Mouse (Mus musculus) myocyte (in vitro differentiated cells): ENCODE data around the gene Tmprss5. TPM values are rescaled to one million over a fixed set of nuclear protein-coding genes. Genes with fewer than 3 reads are reported as not detected.
A peak's percentile ranks its signal among the peaks of the same experiment; 100 is the strongest.

Experiments used
- H3K27me3 ChIP-seq: one replicate; pipeline ENCODE4 v1.6.1; 2011; ENCODE audit not compliant: control insufficient read depth, insufficient read depth, insufficient read length
- H3K36me3 ChIP-seq: one replicate; pipeline ENCODE4 v1.6.1; 2011; ENCODE audit not compliant: control insufficient read depth, insufficient read depth
- H3K4me2 ChIP-seq: one replicate; pipeline ENCODE4 v1.6.1; 2011; ENCODE audit warnings: low read depth, control low read depth
- H3K4me3 ChIP-seq: one replicate; pipeline ENCODE4 v1.5.1; 2011; ENCODE audit warnings: mild to moderate bottlenecking, control low read depth, moderate library complexity
- H3K79me2 ChIP-seq: one replicate; pipeline ENCODE4 v1.6.1; 2011; ENCODE audit not compliant: control insufficient read depth, insufficient read depth
- H3ac ChIP-seq: one replicate; pipeline ENCODE4 v1.6.1; 2011; ENCODE audit not compliant: control insufficient read depth, insufficient read length
- CEBPB ChIP-seq: IDR thresholded peaks from 2 replicates; pipeline ENCODE4 v1.6.1; 2011; ENCODE audit warnings: mild to moderate bottlenecking, moderate library complexity; ENCODE audit not compliant: poor library complexity, insufficient read depth, severe bottlenecking
- E2F4 ChIP-seq: IDR thresholded peaks from one replicate; pipeline ENCODE4 v1.6.1; 2011; ENCODE audit warnings: mild to moderate bottlenecking, control low read depth, moderate library complexity; ENCODE audit not compliant: insufficient read depth
- MAX ChIP-seq: IDR thresholded peaks from one replicate; pipeline ENCODE4 v1.6.1; 2011; ENCODE audit warnings: low read depth, mild to moderate bottlenecking, control low read depth
- MYOD1 ChIP-seq, 3 experiments: IDR thresholded peaks; one replicate each; pipeline ENCODE4 v1.6.1; 2011; ENCODE audit warnings: control low read depth in 2 of 3, low read depth in 2 of 3, mild to moderate bottlenecking in 2 of 3, moderate library complexity in 1 of 3; ENCODE audit not compliant: insufficient read length in 2 of 3, control insufficient read depth in 1 of 3
- MYOG ChIP-seq, 3 experiments: IDR thresholded peaks; one replicate each; pipeline ENCODE4 v1.6.1; 2011; ENCODE audit warnings: control low read depth in 2 of 3, low read depth in 2 of 3, mild to moderate bottlenecking in 2 of 3; ENCODE audit not compliant: insufficient read length in 2 of 3, control insufficient read depth in 1 of 3, insufficient read depth in 1 of 3
- POLR2A ChIP-seq: IDR thresholded peaks from one replicate; pipeline ENCODE4 v1.6.1; 2011; ENCODE audit warnings: low read depth, mild to moderate bottlenecking, control low read depth, moderate library complexity; ENCODE audit not compliant: insufficient read length
- POLR2AphosphoS2 ChIP-seq: IDR thresholded peaks from one replicate; pipeline ENCODE4 v1.6.1; 2011; ENCODE audit warnings: low read depth, control low read depth; ENCODE audit not compliant: insufficient read length
- REST ChIP-seq: IDR thresholded peaks from one replicate; pipeline ENCODE4 v1.6.1; 2011; ENCODE audit warnings: mild to moderate bottlenecking, control low read depth, moderate library complexity; ENCODE audit not compliant: insufficient read depth, insufficient read length
- SRF ChIP-seq: IDR thresholded peaks from one replicate; pipeline ENCODE4 v1.6.1; 2011; ENCODE audit warnings: low read depth; ENCODE audit not compliant: control insufficient read depth, insufficient read length
- TCF12 ChIP-seq: IDR thresholded peaks from one replicate; pipeline ENCODE4 v1.6.1; 2011; ENCODE audit warnings: mild to moderate bottlenecking, control low read depth; ENCODE audit not compliant: poor library complexity, insufficient read depth, severe bottlenecking
- TCF3 ChIP-seq: IDR thresholded peaks from one replicate; pipeline ENCODE4 v1.6.1; 2011; ENCODE audit warnings: low read depth, control low read depth; ENCODE audit not compliant: insufficient read length
- USF1 ChIP-seq: IDR thresholded peaks from one replicate; pipeline ENCODE4 v1.6.1; 2011; ENCODE audit warnings: low read depth, mild to moderate bottlenecking, control low read depth, moderate library complexity
- polyA plus RNA-seq: library from polyadenylated mRNA; unstranded; fragments of >200 nt; fragmentation: generic; extraction: Trizol; gene quantifications from one replicate; pipeline ENCODE4 v1.2.1, GENCODE M21; 2012; ENCODE audit warnings: missing spikeins

Tmprss5 gene
- polyA plus RNA-seq, 1 experiment = not detected

DNA sequence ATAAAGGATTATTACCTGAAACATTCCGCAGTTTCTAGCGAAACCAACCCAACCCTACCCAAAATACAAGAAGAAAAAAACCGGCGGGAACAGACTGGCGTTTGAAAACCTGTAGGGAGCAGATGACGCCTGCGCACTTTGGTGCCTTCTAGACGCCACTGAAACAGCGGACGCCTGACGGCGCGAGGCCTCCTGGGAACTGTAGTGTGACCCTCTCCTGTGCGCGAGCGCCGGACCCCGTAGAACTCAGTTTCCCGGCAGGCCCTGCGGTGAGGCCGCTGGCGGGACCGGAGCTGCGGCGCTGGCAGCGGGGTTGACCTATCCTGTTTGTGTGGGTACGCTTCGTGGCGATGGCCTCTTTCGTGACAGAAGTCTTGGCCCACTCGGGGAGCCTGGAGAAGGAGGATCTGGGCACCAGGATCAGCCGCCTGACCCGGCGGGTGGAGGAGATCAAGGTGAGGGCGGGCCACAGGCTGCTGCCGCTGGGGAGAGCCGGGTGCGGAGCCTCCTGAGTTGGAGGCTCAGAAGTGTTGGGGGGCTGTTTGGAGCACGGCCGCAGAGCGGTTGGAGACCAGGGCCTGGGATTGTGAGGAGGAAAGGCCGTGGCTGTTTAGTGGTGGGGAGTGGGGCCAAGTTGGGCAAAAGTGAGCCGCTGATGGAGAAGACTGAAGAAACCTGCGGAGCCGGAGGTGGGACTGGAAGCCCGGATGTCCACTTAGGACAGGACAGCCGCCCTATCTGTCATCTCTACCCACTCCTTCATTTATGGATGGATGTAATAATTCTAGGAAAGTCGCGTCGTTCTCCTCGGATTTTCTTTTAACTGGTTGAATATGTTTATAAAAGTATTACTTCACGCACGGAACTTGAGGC lies 25.5 kb upstream of the Tmprss5 start, which contains the start of gene Zw10:
Gene Zw10 (plus strand): TSS at position 281 of the 873 bp plus-strand sequence.
- TF ChIP-seq REST (no peak), E2F4 (peak; percentile 73), MYOG (IDR thresholded peaks at IDR 0.05; ENCODE audit: control insufficient read depth in 1 of 3, insufficient read depth in 1 of 3, insufficient read length in 2 of 3, low read depth in 2 of 3) (peak in 1 of 3 experiments; percentile 21), POLR2AphosphoS2 (peak; percentile 86), POLR2A (peak; percentile 92)
- Histone ChIP-seq H3K4me2 (peak within 1 kb of the TSS; percentile 89), H3K4me3 (peak within 1 kb of the TSS; percentile 54)

DNA sequence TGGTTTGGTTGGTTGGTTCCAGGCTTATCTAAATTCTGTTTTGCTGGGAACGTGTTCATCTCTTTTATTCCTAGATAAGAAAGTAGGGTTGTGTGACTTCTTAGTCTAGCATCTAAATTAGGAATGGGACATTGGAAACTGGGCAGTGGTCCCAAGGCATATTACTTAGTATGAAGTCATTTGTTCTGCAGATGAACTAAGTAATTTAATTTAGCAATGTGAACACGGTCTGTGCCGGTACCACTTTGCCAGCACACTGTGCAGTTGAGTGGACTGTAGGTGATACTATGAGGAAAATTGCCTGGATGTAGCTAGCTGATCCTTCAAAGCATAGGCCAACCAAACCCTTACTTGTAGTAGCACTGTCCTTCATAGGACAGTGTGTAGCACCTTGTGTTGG lies 4.2 kb upstream of the Tmprss5 start:
- no peak overlapping the region for H3K4me3 ChIP-seq
- TF ChIP-seq MYOD1 (IDR thresholded peaks at IDR 0.05; ENCODE audit: control insufficient read depth in 1 of 3, insufficient read length in 2 of 3, low read depth in 2 of 3) (no peak), E2F4 (no peak), POLR2AphosphoS2 (no peak), MYOG (IDR thresholded peaks at IDR 0.05; ENCODE audit: control insufficient read depth in 1 of 3, insufficient read depth in 1 of 3, insufficient read length in 2 of 3, low read depth in 2 of 3) (no peak), POLR2A (no peak), TCF12 (no peak), USF1 (no peak), SRF (no peak), MAX (no peak), TCF3 (no peak), REST (no peak), CEBPB (no peak)
- peaks cover 30% of the 10 kb centered on the region for H3K36me3 ChIP-seq
- no peak overlapping the region for H3K4me2 ChIP-seq
- no peaks in the 10 kb centered on the region for H3K79me2 ChIP-seq
- H3K27me3 ChIP-seq = no peaks in the 10 kb centered on the region
- no peak overlapping the region for H3ac ChIP-seq

More for the DNA sequence above, 25.5 kb upstream of the Tmprss5 start, which contains the start of gene Zw10:
- Histone ChIP-seq H3K79me2 (peaks cover 13% of the 10 kb centered on the region), H3K36me3 (no peaks in the 10 kb centered on the region), H3ac (peak within 1 kb of the TSS; percentile 9), H3K27me3 (no peaks in the 10 kb centered on the region)

DNA sequence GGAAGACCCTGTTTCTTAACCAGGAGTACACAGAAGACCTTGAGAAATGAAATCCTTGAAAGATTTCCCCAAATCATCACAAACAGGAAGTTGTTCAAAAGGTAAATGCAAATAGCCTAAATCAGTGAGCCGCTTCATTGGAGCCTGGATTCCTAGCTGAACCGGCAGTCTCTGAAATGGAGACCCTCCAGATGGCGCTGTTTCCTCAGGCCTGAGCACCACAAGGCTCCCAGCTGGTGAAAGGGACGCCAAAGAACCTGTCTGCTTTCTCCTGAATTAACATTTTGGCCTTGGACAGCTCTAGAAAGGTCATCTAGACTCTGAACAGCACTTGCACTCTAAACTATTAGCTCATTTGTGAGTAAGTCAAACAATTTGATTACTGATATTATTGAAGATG lies 501 bp downstream of the Tmprss5 start:
- no peak overlapping the region for H3ac ChIP-seq
- no peak for TF ChIP-seq TCF12
- no peak for TF ChIP-seq MYOD1 (IDR thresholded peaks at IDR 0.05; ENCODE audit: control insufficient read depth in 1 of 3, insufficient read length in 2 of 3, low read depth in 2 of 3)
- no peak for TF ChIP-seq CEBPB
- TF ChIP-seq MAX = no peak
- no peak for TF ChIP-seq SRF
- TF ChIP-seq TCF3 = no peak
- TF ChIP-seq POLR2A = no peak
- TF ChIP-seq USF1 = no peak
- no peak for TF ChIP-seq REST
- TF ChIP-seq MYOG (IDR thresholded peaks at IDR 0.05; ENCODE audit: control insufficient read depth in 1 of 3, insufficient read depth in 1 of 3, insufficient read length in 2 of 3, low read depth in 2 of 3) = no peak
- no peak for TF ChIP-seq E2F4
- TF ChIP-seq POLR2AphosphoS2 = no peak
- H3K4me3 ChIP-seq = no peak overlapping the region
- H3K27me3 ChIP-seq = no peaks in the 10 kb centered on the region
- H3K79me2 ChIP-seq = no peaks in the 10 kb centered on the region
- H3K36me3 ChIP-seq = peaks cover 16% of the 10 kb centered on the region
- no peak overlapping the region for H3K4me2 ChIP-seq

DNA sequence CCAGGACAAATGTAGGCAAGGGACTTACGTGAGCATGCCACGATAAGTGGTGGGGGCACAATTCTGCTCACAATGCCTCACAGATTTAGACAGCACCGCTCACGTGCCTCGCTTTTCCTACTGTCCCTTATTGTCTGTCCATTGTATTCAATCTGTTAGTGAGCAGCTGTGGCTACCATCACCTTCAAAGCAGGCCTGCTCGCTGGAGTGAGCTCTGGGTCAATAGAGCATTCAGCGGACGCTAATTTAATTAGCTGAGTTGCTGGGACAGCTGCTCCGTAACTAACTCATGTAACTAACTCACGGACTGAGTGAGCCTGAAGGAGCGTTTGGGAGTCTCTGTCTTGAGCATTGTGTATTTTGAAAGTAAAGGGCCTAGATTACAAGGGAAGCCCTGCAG lies 6.3 kb downstream of the Tmprss5 start:
- H3K79me2 ChIP-seq = no peaks in the 10 kb centered on the region
- H3K27me3 ChIP-seq = no peaks in the 10 kb centered on the region
- no peak for TF ChIP-seq USF1
- no peak for TF ChIP-seq POLR2AphosphoS2
- no peak for TF ChIP-seq SRF
- TF ChIP-seq POLR2A = no peak
- no peak for TF ChIP-seq MYOD1 (IDR thresholded peaks at IDR 0.05; ENCODE audit: control insufficient read depth in 1 of 3, insufficient read length in 2 of 3, low read depth in 2 of 3)
- TF ChIP-seq TCF3 = no peak
- no peak for TF ChIP-seq TCF12
- no peak for TF ChIP-seq MYOG (IDR thresholded peaks at IDR 0.05; ENCODE audit: control insufficient read depth in 1 of 3, insufficient read depth in 1 of 3, insufficient read length in 2 of 3, low read depth in 2 of 3)
- no peak for TF ChIP-seq CEBPB
- no peak for TF ChIP-seq E2F4
- no peak overlapping the region for H3K4me2 ChIP-seq
- no peaks in the 10 kb centered on the region for H3K36me3 ChIP-seq
- no peak overlapping the region for H3ac ChIP-seq
- H3K4me3 ChIP-seq = no peak overlapping the region
